Mouse (Mus musculus) left cerebral cortex, postnatal 36 days (tissue): Measurements from ENCODE around the gene Zfp787. TPM values are rescaled to one million over a fixed set of nuclear protein-coding genes. Genes with fewer than 3 reads are reported as not detected.
"Not testable (repeated sequence)": the region's sequence is repeated elsewhere in the genome, so short reads cannot be mapped to it uniquely, and the experiment has no call there.

Experiments
- DNase-seq, 2 experiments: peaks; one replicate each; pipeline ENCODE4 v3.0.0; 2021 to 2022; ENCODE audit warnings: low spot score in 2 of 2, mixed read lengths in 1 of 2
- intact Hi-C: fragments of 180-260 bp; cut with DNase I; formaldehyde crosslinking; loops from one replicate; pipeline ENCODE4 v1.15.1; 2025
- total RNA-seq, 2 experiments: library from RNA; stranded (reverse); gene quantifications; 2 replicates each; pipeline ENCODE4 v1.2.3; 2021

Gene Zfp787
- total RNA-seq, 2 experiments from 2014 or later = 26.1 to 29.0 TPM

DNA sequence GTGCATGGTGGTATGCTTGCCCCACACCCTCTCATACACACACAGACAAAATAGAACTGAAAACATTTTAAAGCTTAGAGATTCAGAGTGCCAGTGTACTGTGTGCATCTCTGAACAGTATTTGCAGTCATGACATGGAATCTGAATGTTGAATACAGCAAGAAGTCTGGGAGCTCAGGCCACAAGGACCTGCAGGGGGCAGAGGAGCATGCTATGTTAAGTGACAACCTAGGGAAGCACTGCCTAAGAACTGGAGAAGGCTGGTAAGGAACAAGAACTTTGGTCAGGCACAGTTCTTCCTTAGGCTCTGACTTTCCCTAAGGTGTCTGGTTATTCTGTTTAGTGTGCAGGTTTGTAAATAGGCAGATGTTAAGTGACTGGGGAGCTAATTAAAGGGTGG lies 19.3 kb downstream of the Zfp787 start:
- no peak for DNase-seq
- intact Hi-C loops = no loop called here

DNA sequence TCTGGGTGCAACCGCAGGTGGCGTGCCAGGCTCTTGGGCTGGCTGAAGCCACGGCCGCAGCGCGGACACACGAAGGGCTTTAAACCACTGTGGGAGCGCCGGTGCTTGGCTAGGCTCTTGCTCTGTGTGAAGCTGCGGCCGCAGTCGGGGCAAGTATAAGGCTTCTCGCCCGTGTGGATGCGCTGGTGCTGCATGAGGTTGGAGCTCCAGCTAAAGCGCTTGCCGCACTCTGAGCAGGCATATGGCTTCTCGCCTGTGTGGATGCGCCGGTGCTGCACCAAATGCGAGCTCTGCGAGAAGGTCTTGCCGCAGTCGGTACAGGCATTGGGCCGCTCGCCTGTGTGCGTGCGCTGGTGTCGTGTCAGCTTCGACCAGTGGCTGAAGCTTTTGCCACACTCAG lies 23.2 kb downstream of the Zfp787 start:
- intact Hi-C loops = no loop called here
- no peak for DNase-seq

DNA sequence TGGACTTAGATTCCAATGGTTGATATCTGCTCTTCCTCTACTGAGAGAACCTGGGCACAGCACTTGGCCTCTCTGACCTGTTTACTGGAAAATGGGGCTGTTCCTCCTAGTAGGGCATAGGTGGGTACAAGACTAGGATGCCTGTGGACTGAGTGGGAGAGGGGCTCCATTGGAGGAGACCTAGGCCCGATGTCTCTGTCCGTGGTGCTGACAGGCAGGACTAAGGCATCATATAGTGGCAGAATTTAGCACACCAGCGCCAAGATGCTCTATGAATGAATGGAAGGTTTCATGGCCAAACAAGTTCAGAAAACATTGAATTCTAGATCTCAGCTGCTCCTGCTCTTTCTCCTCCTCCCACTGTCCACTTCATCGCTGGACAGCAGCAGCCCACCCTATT lies 25.5 kb downstream of the Zfp787 start:
- DNase-seq = no peak
- intact Hi-C loops = no loop called here

DNA sequence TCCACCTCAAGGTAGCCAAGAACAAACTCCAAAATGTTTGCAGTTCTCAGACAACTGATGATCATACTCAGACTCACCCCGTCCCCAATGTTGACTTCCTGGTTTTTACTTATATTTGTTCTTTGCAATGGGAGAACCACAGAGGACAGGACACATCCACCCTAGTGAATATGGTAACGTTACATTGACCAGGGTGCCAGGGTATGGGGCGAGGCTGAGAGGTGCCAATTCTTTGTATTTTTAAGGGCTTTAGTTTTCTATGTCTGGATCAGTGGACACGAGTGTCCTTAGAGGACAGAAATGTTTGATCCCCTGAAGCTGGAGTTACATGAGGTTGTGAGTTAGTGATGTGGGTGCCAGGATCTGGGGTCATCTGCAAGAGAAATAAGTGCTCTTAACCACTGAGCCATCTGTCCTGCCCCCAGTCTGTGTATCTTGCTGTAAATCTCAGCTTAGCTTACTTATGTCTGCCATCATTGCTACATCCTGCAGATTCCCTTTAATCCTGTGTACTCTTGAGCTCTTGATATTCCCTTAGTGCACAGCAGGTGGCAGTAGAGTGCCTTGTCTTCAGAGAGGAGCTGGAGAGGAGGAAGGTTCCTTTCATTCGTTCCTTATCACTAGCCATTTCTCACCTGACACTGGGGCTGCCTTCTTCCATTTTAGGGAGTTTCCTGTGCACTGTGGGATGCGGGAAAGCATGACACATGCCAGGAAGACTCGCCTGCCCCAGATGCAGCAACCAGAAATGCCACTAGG lies 28.9 kb downstream of the Zfp787 start:
- DNase-seq = peak; percentile 75 to 85
- intact Hi-C loops = loop anchor here (2.0 to 10.0 kb wide), 3 partner anchors 45 to 158 kb away; partner anchors contain the start of genes Zfp444 and Zfp667

DNA sequence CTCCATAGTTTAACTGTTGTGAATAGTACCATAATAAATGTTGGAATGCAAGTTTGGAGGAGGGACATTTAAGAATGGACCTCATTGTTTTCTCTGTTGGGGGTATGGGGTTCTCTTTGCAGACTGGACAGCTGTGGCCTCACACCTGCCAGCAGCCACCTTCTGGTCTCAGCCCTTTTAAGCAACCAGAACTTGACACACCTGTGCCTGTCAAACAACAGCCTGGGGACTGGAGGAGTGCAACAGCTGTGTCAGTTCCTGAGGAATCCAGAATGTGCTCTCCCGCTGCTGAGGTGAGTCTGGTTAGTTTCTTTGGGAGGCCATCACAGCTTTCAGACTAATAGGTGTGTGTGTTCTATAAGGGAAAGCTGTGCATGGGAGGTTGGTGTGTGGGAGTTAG lies 34.7 kb downstream of the Zfp787 start:
- DNase-seq = not testable (repeated sequence)
- intact Hi-C loops = loop anchor here (10.0 kb wide), 1 partner anchor 164 kb away; the partner anchor contains the start of gene Zfp667

DNA sequence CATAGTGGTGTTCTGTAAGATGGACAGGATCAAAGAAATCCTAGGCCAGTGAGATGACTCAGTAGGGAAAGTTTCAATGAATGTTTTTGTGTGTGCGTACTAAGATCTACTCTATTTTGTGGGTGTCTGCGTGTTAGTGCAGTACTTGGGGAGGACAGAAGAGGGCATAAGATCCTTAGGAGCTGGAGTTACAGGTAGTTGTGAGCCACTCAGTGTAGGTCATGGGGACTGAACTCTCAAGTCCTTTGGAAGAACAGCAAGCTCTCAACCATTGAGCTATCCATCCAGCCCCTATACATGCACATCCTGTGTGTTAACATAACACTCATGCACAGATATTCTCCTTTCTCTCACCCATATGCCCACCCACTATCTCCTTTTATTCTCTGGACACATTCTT lies 35.7 kb downstream of the Zfp787 start:
- intact Hi-C loops = loop anchor here (10.0 kb wide), 1 partner anchor 165 kb away; the partner anchor contains the start of gene Zfp667
- not testable (repeated sequence) for DNase-seq

DNA sequence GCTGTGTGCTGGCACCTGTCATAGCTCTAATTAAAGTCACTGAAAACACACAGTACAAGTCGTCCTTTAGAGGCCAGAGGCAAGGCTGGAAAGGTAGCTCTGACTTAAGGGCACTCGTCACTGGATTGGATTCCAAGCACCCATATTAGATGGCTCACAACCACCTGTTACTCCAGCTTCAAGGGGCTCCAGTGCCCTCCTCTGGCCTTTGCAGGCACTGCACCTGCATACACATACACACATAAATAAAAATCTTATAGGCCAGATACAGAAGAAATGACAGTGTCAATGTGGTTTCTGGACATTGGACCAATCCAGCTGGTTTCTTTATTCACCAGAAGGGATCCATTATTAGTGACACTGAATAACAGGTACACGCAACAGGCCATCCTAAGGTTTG lies 36.3 kb downstream of the Zfp787 start:
- intact Hi-C loops = no loop called here
- DNase-seq = no peak

Other genes starting within 250 kb of the Zfp787 start
- not detected for gene Vmn1r65, start 145.0 kb downstream of the Zfp787 start, total RNA-seq
- gene Nlrp4c, start 110.8 kb downstream of the Zfp787 start, total RNA-seq = not detected
- 10 to 100 TPM; 59.9 to 62.9 TPM for gene Zfp444, start 16.2 kb upstream of the Zfp787 start, total RNA-seq
- not detected for gene Galp, start 41.1 kb upstream of the Zfp787 start, total RNA-seq
- gene Zscan5b, start 66.3 kb upstream of the Zfp787 start, total RNA-seq = not detected
- not detected for gene Epp13, start 96.7 kb upstream of the Zfp787 start, total RNA-seq
- 10 to 100 TPM; 10.4 to 11.1 TPM for gene Zfp667, start 130.6 kb upstream of the Zfp787 start, total RNA-seq
- 10 to 100 TPM in 1 of 2 experiments, 1 to 10 TPM in 1; 9.0 to 11.2 TPM for gene Zfp583, start 175.3 kb upstream of the Zfp787 start, total RNA-seq
- gene Gm3854, start 187.8 kb upstream of the Zfp787 start, total RNA-seq = 1 to 10 TPM; 5.4 to 7.8 TPM
- 1 to 10 TPM; 4.4 to 4.6 TPM for gene Zfp78, start 207.3 kb upstream of the Zfp787 start, total RNA-seq
- 1 to 10 TPM; 4.3 to 8.2 TPM for gene Zfp28, start 227.3 kb upstream of the Zfp787 start, total RNA-seq
- 10 to 100 TPM; 13.5 to 14.7 TPM for gene Smim17, start 242.7 kb upstream of the Zfp787 start, total RNA-seq